Mouse (Mus musculus) spleen, postnatal 4 days (tissue): ENCODE results near the gene Kcng4.

Experiments
- DNase-seq, 2 experiments: peaks; one replicate each; pipeline ENCODE4 v3.0.0; 2022; ENCODE audit warnings: low spot score in 2 of 2

The Kcng4 gene

DNA sequence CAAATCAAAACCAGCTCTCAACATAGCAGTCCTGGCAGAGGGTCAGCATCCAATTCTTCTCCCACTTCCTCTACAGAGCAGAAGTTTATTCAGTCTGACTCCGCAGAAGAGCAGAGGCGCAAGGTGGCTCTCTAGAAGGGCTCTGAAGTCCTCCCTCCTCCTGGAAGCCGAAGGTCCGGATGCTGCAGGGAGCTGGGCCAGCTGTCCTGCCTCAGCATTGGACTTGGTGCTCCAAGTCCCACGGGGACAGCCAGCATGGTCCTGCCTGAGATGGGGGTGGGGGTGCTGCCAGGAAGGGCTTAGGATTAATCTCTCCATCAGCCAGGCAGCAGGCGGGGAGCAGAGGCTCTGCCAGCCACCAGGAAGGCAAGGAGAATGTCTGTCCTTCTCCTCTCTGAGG is at the start of gene Kcng4:
Gene Kcng4 (minus strand): TSS at position 303 of the 400 bp plus-strand sequence.
- DNase-seq, result no peak

DNA sequence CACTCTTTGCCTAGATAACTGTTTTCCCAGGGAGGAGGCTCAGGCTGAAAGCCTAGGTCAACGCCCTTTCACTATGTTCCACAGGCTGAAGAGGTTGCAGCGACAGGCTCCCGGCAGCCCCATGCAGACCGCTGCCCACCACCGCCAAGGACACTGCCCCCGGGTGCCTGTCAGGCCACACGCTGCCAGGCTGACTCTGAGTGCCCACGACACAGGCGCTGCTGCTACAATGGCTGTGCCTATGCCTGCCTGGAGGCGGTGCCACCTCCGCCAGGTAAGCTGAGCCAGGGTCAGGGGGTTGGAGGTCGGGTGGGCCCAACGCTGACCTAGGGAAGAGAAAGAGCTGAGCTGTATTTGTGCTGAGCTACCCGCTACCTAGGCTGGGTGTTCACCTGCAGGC is 43.7 kb upstream of the Kcng4 start:
- no peak for DNase-seq

DNA sequence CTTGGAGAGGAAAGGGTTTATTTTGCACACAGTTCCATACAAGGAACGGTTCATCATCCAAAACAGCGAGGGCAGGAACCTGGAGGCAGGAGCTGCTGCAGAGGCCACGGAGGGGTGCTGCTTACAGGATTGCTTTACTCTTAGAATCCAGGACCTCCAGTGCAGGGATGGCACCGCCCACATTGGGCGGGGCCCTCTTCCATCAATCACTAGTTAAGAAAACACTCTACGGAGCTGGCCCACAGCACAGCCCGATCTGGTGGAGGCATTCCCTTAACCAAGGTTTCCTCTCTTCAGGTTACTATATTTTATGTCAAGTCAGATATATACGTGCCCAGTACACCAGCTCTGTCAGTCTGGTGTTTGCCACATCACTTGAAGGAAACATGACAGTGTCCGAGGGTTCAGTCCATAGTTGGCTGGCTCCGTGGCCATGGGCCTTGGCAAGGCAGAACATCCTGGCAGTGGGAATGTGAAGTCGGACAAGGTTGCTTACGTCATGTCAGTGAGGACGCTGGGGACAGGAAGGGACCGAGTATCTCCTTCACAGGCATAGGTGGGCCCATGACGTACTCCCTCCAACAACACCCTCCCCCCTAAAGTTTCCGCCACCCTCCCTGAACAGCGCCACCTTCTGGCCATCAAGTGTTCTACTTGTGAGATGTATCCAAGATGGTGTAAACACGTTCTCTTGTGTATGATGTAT is 42.8 kb upstream of the Kcng4 start:
- no peak for DNase-seq

DNA sequence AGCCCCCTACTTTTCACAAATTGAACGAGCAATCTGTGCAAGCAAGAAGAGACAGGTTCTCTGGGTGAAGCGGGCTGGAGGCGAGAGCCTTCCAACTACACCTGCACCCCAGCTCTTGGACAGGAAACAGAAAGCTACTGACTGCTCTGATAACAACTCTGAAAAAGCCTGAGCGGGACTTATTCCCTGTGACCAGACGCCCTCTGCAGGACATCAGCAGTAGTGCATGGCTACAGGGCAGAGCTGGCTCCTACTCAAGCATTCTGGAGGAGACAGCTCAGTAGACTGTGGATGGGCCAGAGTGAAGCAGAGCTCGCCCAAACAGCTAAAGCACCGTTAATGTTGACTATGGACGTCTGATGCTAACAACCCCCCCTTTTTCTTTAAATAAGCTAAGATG is 40.9 kb upstream of the Kcng4 start:
- DNase-seq, result peak; percentile 75 to 91

DNA sequence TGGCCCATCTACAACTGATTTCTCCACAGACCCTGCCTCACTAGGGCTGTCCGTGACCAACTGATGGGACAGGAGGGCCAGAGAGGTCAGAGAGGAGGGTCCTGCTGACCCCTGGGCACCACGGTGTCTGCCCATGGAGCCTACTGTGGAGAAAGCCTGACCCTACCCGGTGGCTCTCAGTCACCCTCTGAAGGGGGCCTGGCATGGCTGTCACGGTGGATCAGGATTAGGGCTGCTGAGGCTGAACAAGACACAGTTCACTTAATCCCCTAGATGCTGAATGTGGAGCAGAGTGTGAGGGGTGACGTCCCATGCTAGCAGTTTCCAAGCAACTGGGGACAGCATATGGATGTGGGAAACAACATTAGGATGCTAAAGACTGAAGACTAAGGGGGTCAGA is 40.0 kb upstream of the Kcng4 start:
- no peak for DNase-seq

DNA sequence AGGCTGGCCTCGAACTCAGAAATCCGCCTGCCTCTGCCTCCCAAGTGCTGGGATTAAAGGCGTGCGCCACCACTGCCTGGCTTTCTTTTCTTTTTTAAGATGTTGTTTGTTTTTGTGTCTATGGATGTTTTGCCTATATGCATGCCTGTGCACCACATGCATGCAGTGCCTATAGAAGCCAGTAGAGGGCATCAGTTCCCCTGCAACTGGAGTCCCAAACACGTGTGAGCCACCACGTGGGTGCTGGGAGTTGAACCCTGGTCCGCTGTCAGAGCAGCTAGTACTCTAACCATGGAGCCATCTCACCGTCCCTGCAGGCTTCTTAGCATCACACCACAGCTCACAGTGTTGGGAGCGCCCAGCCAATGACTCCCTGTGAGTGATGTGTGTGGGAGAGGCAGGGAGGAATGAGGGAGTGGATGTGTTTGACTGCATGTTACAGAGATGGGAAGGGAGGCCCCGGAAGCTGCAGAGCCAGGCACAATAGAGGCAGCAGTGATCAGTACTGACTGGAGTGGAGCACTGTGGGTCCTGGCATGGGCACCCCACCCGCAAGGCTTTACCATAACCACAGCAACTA is 38.6 kb upstream of the Kcng4 start:
- DNase-seq, result no peak

DNA sequence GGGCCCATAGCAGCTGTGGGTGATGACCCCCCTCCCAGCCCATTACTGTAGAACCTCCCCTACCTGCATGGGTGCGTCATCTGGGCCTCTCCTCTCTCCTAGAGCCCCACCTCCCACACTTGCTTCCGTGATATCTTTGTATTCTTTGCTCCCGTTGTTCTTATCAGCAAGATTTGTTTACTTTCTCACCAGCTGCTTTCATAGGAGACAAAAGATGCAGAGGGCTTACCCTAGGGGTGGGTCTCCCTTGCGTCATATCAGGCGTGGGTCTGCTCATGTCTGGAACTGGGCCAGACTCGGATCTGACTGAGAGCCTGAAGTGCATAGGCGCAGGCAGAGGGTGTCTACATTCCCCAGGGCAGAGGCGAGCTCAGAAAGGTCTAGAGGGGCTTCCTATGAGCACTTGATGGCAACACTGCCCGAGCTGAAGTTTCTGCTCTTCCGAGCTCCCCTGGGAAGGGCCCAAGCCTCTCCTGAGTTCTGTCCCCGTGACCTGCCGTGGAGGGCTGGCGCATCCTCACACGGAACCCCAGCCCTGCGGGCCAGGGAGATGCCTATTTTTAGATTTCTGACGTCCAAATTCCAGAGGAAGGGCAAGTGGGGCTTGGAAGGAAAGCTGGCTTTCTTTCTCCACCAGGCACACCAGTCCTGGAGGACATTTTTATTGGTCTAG is 35.1 kb upstream of the Kcng4 start:
- DNase-seq, result no peak

DNA sequence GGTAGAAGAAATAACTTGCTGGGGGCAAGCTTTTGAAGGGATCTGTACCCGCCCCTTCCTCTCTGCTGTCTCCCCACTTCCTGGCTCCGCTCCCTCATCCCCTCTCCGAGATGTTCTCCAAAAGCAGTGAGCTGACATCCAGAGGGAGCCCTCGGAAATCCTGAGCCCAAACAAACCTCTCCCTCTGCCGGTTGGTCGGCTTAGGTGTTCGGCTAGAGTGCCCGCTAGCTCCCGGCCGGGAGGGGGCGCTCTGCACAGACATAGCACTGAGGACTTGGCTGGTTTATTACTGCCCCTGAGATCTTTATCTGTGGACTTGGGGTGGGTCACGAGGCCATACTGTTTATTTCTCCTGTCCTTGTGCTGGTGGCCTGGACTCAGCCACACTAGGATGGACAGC is 33.8 kb upstream of the Kcng4 start:
- DNase-seq, result no peak

DNA sequence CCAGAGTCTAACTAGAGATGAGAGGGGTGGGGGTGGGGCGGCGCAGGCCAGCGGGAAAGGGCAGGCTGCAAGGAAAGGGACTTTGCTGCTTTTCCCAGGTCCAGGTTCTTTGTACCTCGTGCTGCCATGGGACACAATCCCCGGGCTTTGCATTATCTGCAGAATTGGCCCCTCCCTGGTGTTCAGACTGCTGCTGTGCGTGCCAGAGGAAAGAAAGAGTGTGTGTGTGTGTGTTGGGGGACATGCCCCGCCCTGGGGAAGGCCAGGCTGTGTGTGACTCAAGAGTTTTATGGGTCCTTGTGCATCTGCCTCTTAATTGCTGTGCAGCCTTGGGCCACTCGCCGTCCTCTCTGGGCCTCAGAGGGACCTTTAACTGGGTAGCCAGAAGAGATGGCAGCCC is 33.0 kb upstream of the Kcng4 start:
- DNase-seq, result no peak

DNA sequence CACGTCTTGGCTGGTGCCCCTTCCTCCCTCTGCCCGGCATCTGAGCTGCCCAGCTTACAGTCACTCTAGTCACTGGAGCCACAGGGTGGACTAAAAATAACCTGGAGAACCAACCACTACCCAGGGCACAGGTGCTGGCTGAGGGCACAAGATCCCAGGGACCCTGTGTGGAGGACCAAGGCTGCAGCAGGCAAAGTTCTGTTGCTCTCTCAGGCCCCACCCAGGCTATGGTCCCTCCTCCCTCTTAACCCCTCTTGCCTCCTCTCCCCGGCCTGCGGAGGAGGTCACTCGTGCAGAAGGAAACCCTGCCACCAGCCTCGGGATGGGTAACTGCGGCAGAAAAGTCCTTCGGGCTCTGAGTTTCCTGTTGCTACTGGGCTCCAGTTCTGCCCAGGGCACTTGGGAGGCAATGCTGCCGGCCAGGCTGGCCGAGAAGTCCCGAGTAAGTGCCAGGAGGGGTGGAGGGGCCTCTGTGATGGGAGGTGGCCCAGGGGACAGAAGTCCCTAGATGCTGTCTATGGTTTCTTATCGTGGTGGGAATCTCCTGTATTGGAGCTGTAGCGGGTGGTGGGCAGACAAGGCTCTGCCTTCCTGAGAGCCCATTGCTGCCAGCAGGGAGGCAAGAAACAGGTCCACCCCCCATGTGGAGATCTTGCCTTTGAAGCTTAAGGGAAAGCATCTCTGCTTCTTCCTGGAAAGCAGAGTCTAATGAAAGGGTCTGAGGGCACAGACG is 30.9 kb upstream of the Kcng4 start, which contains the start of gene Wfdc1:
Gene Wfdc1 (plus strand): TSS at position 147 of the 733 bp plus-strand sequence.
- DNase-seq, result no peak

DNA sequence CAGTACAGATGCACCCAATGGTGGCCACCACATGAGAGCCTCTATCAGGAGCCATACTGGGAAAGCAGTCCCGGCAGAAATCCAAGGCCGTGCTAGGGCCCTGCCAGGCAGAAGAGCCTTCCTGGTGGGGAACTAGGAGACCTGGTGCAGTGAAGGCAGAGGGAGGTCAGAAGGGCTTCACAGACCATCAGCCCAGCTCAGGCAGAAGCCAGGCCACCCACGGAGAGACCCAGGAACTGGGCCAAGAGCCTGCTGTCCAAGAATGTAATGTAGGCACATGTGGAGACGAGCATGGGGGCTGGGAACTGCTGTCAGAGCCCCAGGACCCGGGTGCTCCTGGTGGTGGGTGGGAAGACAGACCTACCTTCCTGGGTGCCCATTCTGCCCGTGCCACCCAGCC is 29.8 kb upstream of the Kcng4 start:
- DNase-seq, result no peak

DNA sequence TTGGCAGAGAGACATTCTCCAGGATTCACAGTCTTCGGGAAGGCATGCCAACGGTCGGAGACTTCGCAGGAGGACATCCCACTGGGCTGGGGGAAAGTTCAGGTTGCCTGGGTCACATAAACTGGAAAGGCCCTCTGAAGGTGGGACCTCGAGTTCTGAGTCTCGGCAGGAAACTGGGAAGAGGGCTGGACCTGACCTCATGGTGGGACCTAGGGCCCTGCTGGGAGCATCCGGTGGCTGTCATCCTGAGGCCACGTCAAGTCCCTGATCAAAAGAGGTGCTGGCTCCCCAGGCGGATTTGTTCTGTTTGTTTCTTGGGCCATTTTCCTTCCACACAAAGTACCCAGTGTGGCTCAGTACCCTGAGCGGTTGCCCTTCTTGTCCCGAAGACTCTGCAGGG is 28.0 kb upstream of the Kcng4 start:
- no peak for DNase-seq

DNA sequence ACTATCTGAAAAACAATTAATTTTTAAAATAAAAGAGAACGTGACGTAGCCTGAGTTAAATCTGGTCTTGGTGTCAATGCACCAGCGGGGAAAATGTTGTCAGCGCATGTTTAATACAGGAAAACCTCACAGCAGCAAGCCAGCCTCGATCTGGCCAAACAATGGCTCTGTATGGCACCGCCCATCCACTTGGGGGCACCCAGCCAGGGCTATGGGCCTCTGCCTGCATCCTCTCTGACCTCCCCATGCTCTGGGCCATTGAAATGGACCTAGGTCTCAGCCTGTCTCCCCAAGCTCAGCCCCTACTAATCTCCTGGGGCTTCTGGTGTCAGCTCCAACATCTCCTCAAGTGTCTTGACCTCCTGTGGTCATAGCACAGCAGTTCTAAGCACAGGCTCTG is 26.4 kb upstream of the Kcng4 start:
- DNase-seq, result no peak

DNA sequence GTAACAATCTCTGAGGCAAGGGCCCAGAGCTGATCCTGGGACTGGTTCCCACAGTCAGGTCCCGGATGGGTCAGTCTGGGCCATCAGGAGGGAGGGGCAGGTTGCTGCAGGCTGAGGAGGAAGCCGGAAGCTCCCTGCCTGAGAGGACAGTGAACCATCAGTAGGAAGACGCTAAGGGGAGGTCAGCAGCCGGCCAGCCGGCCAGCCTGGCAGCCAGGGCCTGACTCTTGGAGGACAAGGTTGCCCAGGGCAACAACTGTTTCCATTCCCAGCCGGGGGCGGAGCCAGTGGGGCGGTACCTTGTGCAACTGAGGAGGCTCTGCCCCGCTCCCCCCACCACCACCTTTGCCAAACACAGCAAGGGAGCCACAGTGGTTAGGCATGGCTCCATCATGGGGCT is 25.6 kb upstream of the Kcng4 start:
- DNase-seq, result no peak

DNA sequence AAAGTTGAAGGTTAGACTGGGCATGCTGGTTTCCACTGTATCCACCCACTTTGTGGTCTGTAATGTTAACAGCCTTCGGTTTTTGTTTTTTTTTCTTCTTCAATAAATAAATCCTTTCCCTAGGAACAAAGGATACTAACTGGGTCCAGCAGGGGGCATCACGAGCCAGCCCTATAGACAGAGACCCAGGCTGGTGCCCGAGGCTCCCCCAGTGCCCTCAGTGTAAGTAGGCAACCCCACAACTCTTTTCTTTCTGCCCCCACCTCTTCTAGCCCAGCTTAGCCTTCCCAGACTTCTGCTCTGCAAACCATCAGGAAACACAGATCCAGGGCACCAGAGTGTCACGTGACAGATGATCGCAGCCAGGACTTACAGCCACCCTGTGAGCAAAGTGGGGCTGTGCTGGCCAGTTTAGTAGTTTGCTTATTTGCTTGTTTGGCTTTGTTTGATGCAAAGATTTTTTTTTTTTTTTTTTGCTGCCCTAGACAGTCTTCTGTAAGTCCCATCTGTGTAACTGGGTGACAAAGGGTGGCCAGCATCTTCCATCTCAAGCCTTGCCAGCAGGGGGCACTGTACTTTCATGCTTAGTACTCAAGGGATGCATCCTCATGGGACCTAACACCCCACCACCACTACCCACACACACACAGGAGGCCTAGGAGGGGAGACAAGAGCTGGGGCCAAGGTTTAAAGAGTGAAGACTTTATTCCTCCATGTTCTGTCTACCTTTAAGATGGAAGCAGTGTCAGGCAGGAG is 21.4 kb upstream of the Kcng4 start:
- peak in 1 of 2 experiments; percentile 58 for DNase-seq

DNA sequence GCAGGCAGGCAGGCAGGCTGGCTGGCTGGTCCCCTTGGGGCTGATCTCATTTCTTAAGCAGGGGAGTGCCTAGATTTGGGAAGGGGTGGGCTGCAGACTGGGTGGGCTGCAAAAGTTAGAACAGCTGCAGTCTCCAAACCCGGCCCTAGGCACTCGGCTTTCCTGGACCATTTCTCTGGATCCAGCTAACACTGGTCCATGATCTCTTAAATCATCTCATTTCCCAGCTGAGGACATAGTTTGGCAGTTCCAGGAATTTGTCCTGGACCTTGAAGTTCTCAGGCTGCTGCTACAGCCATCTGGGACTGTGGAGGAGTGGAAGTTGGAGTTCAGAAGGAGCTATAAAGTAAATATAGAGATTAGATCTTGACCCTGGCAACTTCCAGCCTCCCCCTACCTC is 15.8 kb upstream of the Kcng4 start:
- no peak for DNase-seq

DNA sequence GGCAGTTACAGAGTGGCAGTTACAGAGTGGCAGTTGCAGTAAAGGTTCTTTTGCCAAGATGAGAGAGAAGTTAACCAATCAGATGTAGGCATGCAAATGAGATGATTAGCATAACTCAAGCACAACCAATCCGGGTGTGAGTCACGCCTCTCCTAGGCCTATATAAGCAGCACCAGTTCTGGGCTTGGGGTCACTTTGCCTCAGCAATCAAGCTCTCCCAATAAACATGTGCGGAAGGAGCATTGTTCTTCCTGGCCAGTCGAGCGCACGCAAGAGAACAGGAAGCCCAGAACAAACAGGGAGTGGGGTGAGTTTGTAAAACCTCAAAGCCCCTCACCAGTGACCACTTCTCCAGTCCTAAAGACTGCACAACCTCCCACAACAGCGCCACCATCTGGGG is 11.4 kb upstream of the Kcng4 start:
- no peak for DNase-seq

DNA sequence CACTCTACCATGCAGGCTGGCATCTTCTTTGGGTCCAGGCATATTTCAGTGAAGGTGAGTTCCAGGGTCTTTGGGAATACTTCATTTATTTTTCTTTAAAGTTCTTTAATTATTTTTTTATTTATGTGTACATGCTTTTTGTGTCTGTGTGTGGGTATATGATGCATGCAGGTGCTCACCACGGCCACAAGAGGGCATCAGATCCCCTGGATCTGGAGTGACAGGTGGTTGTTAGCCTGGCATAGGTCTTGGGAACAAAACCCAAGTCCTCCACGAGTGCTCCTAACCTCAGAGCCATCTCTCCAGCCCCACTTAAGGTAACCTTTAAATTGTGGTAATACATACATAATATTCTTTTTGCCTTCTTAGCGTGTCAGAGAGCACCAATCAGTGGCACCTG is 10.7 kb upstream of the Kcng4 start:
- DNase-seq, result no peak

DNA sequence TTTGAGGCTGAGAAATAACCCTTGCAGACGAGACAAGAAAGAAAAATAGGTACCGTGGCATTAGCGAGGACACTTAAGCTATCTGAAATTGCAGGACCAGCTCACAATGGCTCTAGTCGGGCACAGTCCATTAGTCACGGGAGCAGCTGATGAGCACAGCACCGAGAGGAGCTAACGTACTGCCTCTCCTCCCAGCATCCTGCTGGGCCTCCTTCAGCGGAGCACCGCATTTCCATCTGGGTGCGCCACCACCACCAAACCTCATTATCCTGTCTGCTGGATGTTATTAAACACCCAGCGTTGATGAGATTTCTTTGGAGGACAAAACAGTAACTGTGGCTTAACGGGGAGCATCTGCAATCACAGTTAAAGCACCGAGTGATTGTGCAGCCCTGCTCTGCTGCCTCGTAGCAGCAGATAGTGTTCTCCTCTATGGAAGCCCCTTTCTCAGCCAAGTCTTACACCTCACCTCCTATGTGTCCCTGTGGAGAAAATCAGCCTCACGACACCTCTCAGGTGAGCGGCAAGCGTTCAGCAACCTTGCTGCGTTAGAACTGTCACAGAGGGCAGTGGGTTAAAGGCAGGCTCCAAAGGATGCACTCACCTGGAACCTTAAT is 9.6 kb upstream of the Kcng4 start:
- DNase-seq, result no peak

DNA sequence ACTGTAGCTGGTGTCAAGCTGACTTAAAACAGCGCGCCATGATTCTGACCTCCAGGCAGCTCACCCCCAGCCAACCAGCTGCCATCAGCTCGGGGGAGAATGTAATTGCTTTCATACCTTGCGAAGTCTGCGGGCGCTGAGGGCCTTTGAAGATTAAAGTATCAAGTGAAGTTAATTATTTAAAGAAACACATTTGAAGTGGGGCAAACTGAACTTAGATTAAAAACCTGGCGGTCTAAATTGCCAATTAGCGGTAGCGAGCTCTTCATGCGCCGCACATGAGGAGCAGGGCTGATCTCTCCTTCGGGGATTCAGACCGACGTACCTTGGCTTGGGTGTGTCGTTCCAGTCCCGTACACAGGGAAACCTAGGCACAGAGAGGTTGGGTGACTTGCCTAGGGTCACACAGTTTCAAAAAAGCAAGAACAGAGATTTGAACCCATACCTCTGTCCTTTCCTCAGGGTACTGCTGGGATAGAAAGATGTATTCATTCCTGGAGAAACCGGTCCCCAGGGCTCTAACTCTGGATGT is 9.0 kb upstream of the Kcng4 start:
- no peak for DNase-seq

DNA sequence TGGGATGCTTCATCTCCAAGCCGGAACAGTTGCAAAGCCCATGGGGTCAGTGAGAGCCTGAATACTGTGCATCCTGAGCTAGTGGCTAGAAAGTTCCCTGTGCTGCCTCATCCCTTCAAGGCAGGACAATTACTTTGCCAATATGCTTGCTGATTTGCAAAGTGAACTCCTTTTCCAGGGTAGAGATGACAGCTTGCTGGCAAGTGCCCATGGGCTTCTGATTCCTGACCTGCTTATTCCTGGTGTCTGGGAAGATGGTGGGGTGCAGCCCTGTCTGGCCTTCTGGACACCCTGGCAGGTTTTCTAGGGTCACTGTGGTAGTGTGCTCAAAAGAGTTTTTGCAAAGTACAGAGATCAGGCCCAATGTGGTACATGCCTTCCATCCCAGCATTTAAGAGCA is 7.5 kb upstream of the Kcng4 start:
- no peak for DNase-seq
